In the genomic region with DNA sequence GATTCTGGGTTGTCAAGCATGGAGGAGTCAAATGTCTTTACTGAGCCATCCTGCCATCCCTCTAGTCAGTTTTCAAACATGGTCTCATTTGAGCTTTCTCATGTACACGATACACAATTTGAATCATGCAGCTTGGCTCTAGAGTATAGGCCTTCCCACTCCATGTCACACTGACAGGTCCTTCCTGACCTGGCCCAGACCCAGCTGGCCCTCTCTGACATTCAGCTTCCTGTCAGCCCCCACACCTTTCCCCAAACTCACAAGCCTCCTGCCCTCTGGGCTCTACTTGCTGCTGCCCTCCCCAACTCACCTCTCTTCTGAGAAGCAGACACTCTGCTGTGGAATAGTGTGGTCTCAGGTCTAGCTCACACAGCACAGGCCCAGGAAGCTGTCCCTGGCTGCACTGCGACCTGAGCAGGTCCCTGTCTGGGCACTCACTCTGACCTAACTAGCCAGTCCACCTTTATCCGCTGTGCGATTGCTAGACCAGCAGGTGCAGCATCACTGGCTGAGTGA, we compare ENCODE assay signal across 30 mouse cellular contexts. TPM values are rescaled to one million over a fixed set of nuclear protein-coding genes. Genes with fewer than 3 reads are reported as not detected.
DNase-seq lines count a peak whose midpoint lies in the region; ATAC-seq lines count a peak whose summit lies in the region.
"Had no signal": no experiment of that assay in that cellular context is flagged by ENCODE, and none has a peak within 500 bp of the region (broad histone marks: within the 10 kb centered on the region; RNA-seq: fewer than 3 reads in every experiment).

No protein-coding gene starts in this region.

- no peaks in the 10 kb centered on the region for H3K9me3 ChIP-seq in hindbrain, embryonic 16.5 days (ENCODE audit: control insufficient read depth, low read length)
- H3K9me3 ChIP-seq in hindbrain, embryonic 14.5 days (ENCODE audit: control insufficient read depth, low read length) = no peaks in the 10 kb centered on the region
- no peaks in the 10 kb centered on the region for H3K9me3 ChIP-seq in heart, embryonic 16.5 days (replicated peaks; ENCODE audit: control insufficient read depth, low read length)
- H3K9me3 ChIP-seq in forebrain, embryonic 14.5 days (replicated peaks; ENCODE audit: control insufficient read depth, low read length) = no peaks in the 10 kb centered on the region
- H3K9me3 ChIP-seq: embryonic facial prominence, embryonic 15.5 days; forebrain, embryonic 12.5 days; G1E; hindbrain, embryonic 10.5 days; intestine, embryonic 15.5 days; midbrain, embryonic 13.5 days; neural tube, embryonic 13.5 days had no signal

- intact Hi-C loops in heart, postnatal 36 days (cut with DNase I) = no loop called here

- H3K4me2 ChIP-seq in hindbrain, embryonic 16.5 days (ENCODE audit: low read length) = no peak overlapping the region
- no peak overlapping the region for H3K4me2 ChIP-seq in hindbrain, embryonic 14.5 days (replicated peaks)
- H3K4me2 ChIP-seq in heart, embryonic 16.5 days (ENCODE audit: low read depth, low read length) = peak overlapping the region; percentile 6; the same call in 1 of the 2 replicates
- no peak overlapping the region for H3K4me2 ChIP-seq in forebrain, embryonic 14.5 days (ENCODE audit: low read length)
- H3K4me2 ChIP-seq: embryonic facial prominence, embryonic 15.5 days; forebrain, embryonic 12.5 days; intestine, embryonic 15.5 days; midbrain, embryonic 13.5 days; neural tube, embryonic 13.5 days had no signal

- no peak overlapping the region for H3K9ac ChIP-seq in hindbrain, embryonic 16.5 days (ENCODE audit: low read depth, low read length)
- H3K9ac ChIP-seq in hindbrain, embryonic 14.5 days = no peak overlapping the region
- H3K9ac ChIP-seq in heart, embryonic 16.5 days (ENCODE audit: low read length) = peak overlapping the region; percentile 66
- no peak overlapping the region for H3K9ac ChIP-seq in forebrain, embryonic 14.5 days (ENCODE audit: low read length)
- H3K9ac ChIP-seq: embryonic facial prominence, embryonic 15.5 days; forebrain, embryonic 12.5 days; intestine, embryonic 15.5 days; liver, embryonic 14.5 days; midbrain, embryonic 13.5 days; neural tube, embryonic 13.5 days had no signal

- H3K4me3 ChIP-seq in hindbrain, embryonic 16.5 days (ENCODE audit: low read length) = no peak overlapping the region
- H3K4me3 ChIP-seq in hindbrain, embryonic 14.5 days (replicated peaks; ENCODE audit: low read length) = no peak overlapping the region
- H3K4me3 ChIP-seq in brown adipose tissue, adult 24 weeks (ENCODE audit: insufficient read depth, low read depth, low read length) = no peak overlapping the region
- no peak overlapping the region for H3K4me3 ChIP-seq in heart, embryonic 16.5 days (ENCODE audit: low read length)
- H3K4me3 ChIP-seq in forebrain, embryonic 14.5 days (ENCODE audit: low read depth, low read length) = no peak overlapping the region
- H3K4me3 ChIP-seq: embryonic facial prominence, embryonic 15.5 days; forebrain, embryonic 12.5 days; hindbrain, embryonic 10.5 days; intestine, embryonic 15.5 days; midbrain, embryonic 13.5 days; neural tube, embryonic 13.5 days had no signal

- peaks cover 29% of the 10 kb centered on the region for H3K36me3 ChIP-seq in hindbrain, embryonic 16.5 days (ENCODE audit: control insufficient read depth, insufficient read depth, low read length)
- peaks cover 100% of the 10 kb centered on the region for H3K36me3 ChIP-seq in hindbrain, embryonic 14.5 days (replicated peaks; ENCODE audit: control insufficient read depth, insufficient read depth)
- H3K36me3 ChIP-seq in heart, embryonic 16.5 days (ENCODE audit: control insufficient read depth, insufficient read depth) = peaks cover 69% of the 10 kb centered on the region
- H3K36me3 ChIP-seq in forebrain, embryonic 14.5 days (ENCODE audit: control insufficient read depth, insufficient read depth, low read length) = peaks cover 94% of the 10 kb centered on the region

- H3K4me1 ChIP-seq in hindbrain, embryonic 16.5 days (ENCODE audit: control insufficient read depth, insufficient read depth, low read depth, low read length) = no peaks in the 10 kb centered on the region; the same call in 1 of the 2 replicates
- H3K4me1 ChIP-seq in hindbrain, embryonic 14.5 days (replicated peaks; ENCODE audit: control insufficient read depth, insufficient read depth, low read length) = no peaks in the 10 kb centered on the region
- H3K4me1 ChIP-seq in brown adipose tissue, adult 24 weeks (ENCODE audit: control insufficient read depth, insufficient read depth, insufficient read length, low read length) = peaks cover 9% of the 10 kb centered on the region
- H3K4me1 ChIP-seq in heart, embryonic 16.5 days (ENCODE audit: control insufficient read depth, insufficient read depth, low read length) = peaks cover 47% of the 10 kb centered on the region
- H3K4me1 ChIP-seq in forebrain, embryonic 14.5 days (ENCODE audit: control insufficient read depth, insufficient read depth, low read length) = no peaks in the 10 kb centered on the region
- H3K4me1 ChIP-seq: embryonic facial prominence, embryonic 15.5 days; forebrain, embryonic 12.5 days; hindbrain, embryonic 10.5 days; midbrain, embryonic 13.5 days had no signal

- ATAC-seq in hindbrain, embryonic 16.5 days = 0 out of 2 replicates have a peak, but pooled peaks have one; percentile 32
- no peak for ATAC-seq in hindbrain, embryonic 14.5 days (ENCODE audit: low FRiP score)
- ATAC-seq in heart, embryonic 16.5 days (replicated peaks; ENCODE audit: extremely low read depth, insufficient read depth, low FRiP score) = 0 out of 2 replicates have a peak, but pooled peaks have one; percentile 2
- ATAC-seq in forebrain, embryonic 14.5 days = no peak
- ATAC-seq: hindbrain, postnatal 0 days; intestine, embryonic 15.5 days; midbrain, embryonic 13.5 days had no signal

- no peak overlapping the region for H3K27ac ChIP-seq in hindbrain, embryonic 16.5 days (ENCODE audit: low read depth, low read length)
- H3K27ac ChIP-seq in hindbrain, embryonic 14.5 days = no peak overlapping the region
- peak overlapping the region; percentile 19 for H3K27ac ChIP-seq in brown adipose tissue, adult 24 weeks (replicated peaks; ENCODE audit: low read depth, low read length)
- H3K27ac ChIP-seq in heart, embryonic 16.5 days (ENCODE audit: low read length) = peak overlapping the region; percentile 98
- H3K27ac ChIP-seq in forebrain, embryonic 14.5 days (ENCODE audit: low read depth, low read length) = no peak overlapping the region
- H3K27ac ChIP-seq: embryonic facial prominence, embryonic 15.5 days; forebrain, embryonic 12.5 days; hindbrain, embryonic 10.5 days; hindbrain, postnatal 0 days; intestine, embryonic 15.5 days; kidney, postnatal 0 days; liver, embryonic 14.5 days; midbrain, embryonic 13.5 days; neural tube, embryonic 13.5 days; stomach, postnatal 0 days had no signal

- no peaks in the 10 kb centered on the region for H3K27me3 ChIP-seq in hindbrain, embryonic 16.5 days (replicated peaks; ENCODE audit: control insufficient read depth, insufficient read depth, low read length)
- H3K27me3 ChIP-seq in hindbrain, embryonic 14.5 days (ENCODE audit: control insufficient read depth, insufficient read depth, low read length) = no peaks in the 10 kb centered on the region
- H3K27me3 ChIP-seq in heart, embryonic 16.5 days (ENCODE audit: control insufficient read depth, insufficient read depth, low read length) = no peaks in the 10 kb centered on the region
- no peaks in the 10 kb centered on the region for H3K27me3 ChIP-seq in forebrain, embryonic 14.5 days (replicated peaks; ENCODE audit: control insufficient read depth, insufficient read depth, low read length)
- H3K27me3 ChIP-seq: embryonic facial prominence, embryonic 15.5 days; forebrain, embryonic 12.5 days; intestine, embryonic 15.5 days; midbrain, embryonic 13.5 days; neural tube, embryonic 13.5 days had no signal

- DNase-seq in heart, adult 11 months = peak; percentile 91
- no peak for DNase-seq in heart, postnatal 36 days
- no peak for DNase-seq in hindbrain, embryonic 14.5 days (ENCODE audit: low spot score)
- no peak for DNase-seq in forebrain, embryonic 14.5 days (ENCODE audit: low spot score)
- DNase-seq in adrenal gland, adult 8-10 months = no peak
- DNase-seq: adrenal gland, postnatal 14 days; cerebellum, adult 18-20 months; cerebellum, postnatal 14 days; gastrocnemius, postnatal 36 days; kidney, adult 2 months; layer of hippocampus, postnatal 36 days; left cerebral cortex, postnatal 4 days; lung, adult 2 months; right cerebral cortex, postnatal 4 days; thymus, adult 18-20 months; thymus, postnatal 25 days had no signal

- 88% methylated on average over 4 of the region's 4 CpGs for WGBS in hindbrain, embryonic 16.5 days
- 94% methylated on average over 4 of the region's 4 CpGs for WGBS in hindbrain, embryonic 14.5 days
- WGBS in heart, embryonic 16.5 days = 57% methylated on average over 4 of the region's 4 CpGs
- 93% methylated on average over 4 of the region's 4 CpGs for WGBS in forebrain, embryonic 14.5 days

RNA-seq across cellular contexts. Expression of a gene that starts 8.6 kb away (rescaled TPM):
- 100 to 1,000 TPM; 670 to 699 TPM for total RNA-seq in heart, postnatal 36 days (2021)
- polyA plus RNA-seq in hindbrain, embryonic 16.5 days (2015; fragmentation: Nextera tagmentation; extraction: Ambion mirVana) = 107 and 115 TPM in 2 replicates
- 83.4 and 91.6 TPM in 2 replicates for polyA plus RNA-seq in hindbrain, embryonic 14.5 days (2014; fragmentation: Nextera tagmentation; extraction: Ambion mirVana)
- polyA plus RNA-seq in brown adipose tissue, adult 24 weeks (2012; ENCODE audit: insufficient read depth, insufficient read length, missing spikeins) = 156 and 170 TPM in 2 replicates
- 164 and 184 TPM in 2 replicates for polyA plus RNA-seq in heart, embryonic 16.5 days (2015; fragmentation: Nextera tagmentation; extraction: Ambion mirVana)
- 33.8 and 50.1 TPM in 2 replicates for polyA plus RNA-seq in forebrain, embryonic 14.5 days (2014; fragmentation: Nextera tagmentation; extraction: Ambion mirVana)
- 100 to 1,000 TPM; 119 to 236 (median 168) TPM for total RNA-seq in adrenal gland, adult 8-10 months (2022)

RNA-seq across cellular contexts. Expression of a gene that starts 27.1 kb away (rescaled TPM):
- total RNA-seq in heart, postnatal 36 days (2021) = 10 to 100 TPM; 16.1 to 18.3 TPM
- 8.4 and 11.5 TPM in 2 replicates for polyA plus RNA-seq in hindbrain, embryonic 16.5 days (2015; fragmentation: Nextera tagmentation; extraction: Ambion mirVana)
- polyA plus RNA-seq in hindbrain, embryonic 14.5 days (2014; fragmentation: Nextera tagmentation; extraction: Ambion mirVana) = 7.2 and 11.3 TPM in 2 replicates
- 3.3 and 5.8 TPM in 2 replicates for polyA plus RNA-seq in brown adipose tissue, adult 24 weeks (2012; ENCODE audit: insufficient read depth, insufficient read length, missing spikeins)
- polyA plus RNA-seq in heart, embryonic 16.5 days (2015; fragmentation: Nextera tagmentation; extraction: Ambion mirVana) = 10.4 and 12.4 TPM in 2 replicates
- 9.5 and 10.2 TPM in 2 replicates for polyA plus RNA-seq in forebrain, embryonic 14.5 days (2014; fragmentation: Nextera tagmentation; extraction: Ambion mirVana)
- 10 to 100 TPM; 10.8 to 16.2 (median 13.3) TPM for total RNA-seq in adrenal gland, adult 8-10 months (2022)
- total RNA-seq: G1E had no signal
- polyA plus RNA-seq: G1E had no signal

RNA-seq across cellular contexts. Expression of a gene that starts 27.3 kb away (rescaled TPM):
- total RNA-seq in heart, postnatal 36 days (2021) = 1 to 10 TPM; 7.6 to 8.6 TPM
- polyA plus RNA-seq in hindbrain, embryonic 16.5 days (2015; fragmentation: Nextera tagmentation; extraction: Ambion mirVana) = 37.6 and 38.7 TPM in 2 replicates
- 20.8 and 25.5 TPM in 2 replicates for polyA plus RNA-seq in hindbrain, embryonic 14.5 days (2014; fragmentation: Nextera tagmentation; extraction: Ambion mirVana)
- 4.0 and 10.3 TPM in 2 replicates for polyA plus RNA-seq in brown adipose tissue, adult 24 weeks (2012; ENCODE audit: insufficient read depth, insufficient read length, missing spikeins)
- 33.9 and 36.8 TPM in 2 replicates for polyA plus RNA-seq in heart, embryonic 16.5 days (2015; fragmentation: Nextera tagmentation; extraction: Ambion mirVana)
- polyA plus RNA-seq in forebrain, embryonic 14.5 days (2014; fragmentation: Nextera tagmentation; extraction: Ambion mirVana) = 36.6 and 37.1 TPM in 2 replicates
- total RNA-seq in adrenal gland, adult 8-10 months (2022) = 10 to 100 TPM; 18.4 to 33.8 (median 29.1) TPM
- polyA plus RNA-seq: G1E had no signal

RNA-seq across cellular contexts. Expression of a gene that starts 40.7 kb away (rescaled TPM):
- 10 to 100 TPM; 71.3 to 89.9 TPM for total RNA-seq in heart, postnatal 36 days (2021)
- 28.4 and 34.8 TPM in 2 replicates for polyA plus RNA-seq in hindbrain, embryonic 16.5 days (2015; fragmentation: Nextera tagmentation; extraction: Ambion mirVana)
- 25.3 and 28.1 TPM in 2 replicates for polyA plus RNA-seq in hindbrain, embryonic 14.5 days (2014; fragmentation: Nextera tagmentation; extraction: Ambion mirVana)
- polyA plus RNA-seq in brown adipose tissue, adult 24 weeks (2012; ENCODE audit: insufficient read depth, insufficient read length, missing spikeins) = 24.8 and 28.6 TPM in 2 replicates
- polyA plus RNA-seq in heart, embryonic 16.5 days (2015; fragmentation: Nextera tagmentation; extraction: Ambion mirVana) = 58.5 and 62.7 TPM in 2 replicates
- 15.0 and 18.8 TPM in 2 replicates for polyA plus RNA-seq in forebrain, embryonic 14.5 days (2014; fragmentation: Nextera tagmentation; extraction: Ambion mirVana)
- 10 to 100 TPM; 31.2 to 44.5 (median 39.4) TPM for total RNA-seq in adrenal gland, adult 8-10 months (2022)

RNA-seq across cellular contexts. Expression of a gene that starts 44.8 kb away (rescaled TPM):
- total RNA-seq in heart, postnatal 36 days (2021) = 10 to 100 TPM; 37.2 to 41.2 TPM
- 8.0 and 10.6 TPM in 2 replicates for polyA plus RNA-seq in hindbrain, embryonic 16.5 days (2015; fragmentation: Nextera tagmentation; extraction: Ambion mirVana)
- 15.8 and 19.4 TPM in 2 replicates for polyA plus RNA-seq in hindbrain, embryonic 14.5 days (2014; fragmentation: Nextera tagmentation; extraction: Ambion mirVana)
- polyA plus RNA-seq in brown adipose tissue, adult 24 weeks (2012; ENCODE audit: insufficient read depth, insufficient read length, missing spikeins) = 18.7 and 19.7 TPM in 2 replicates
- 12.1 and 14.2 TPM in 2 replicates for polyA plus RNA-seq in heart, embryonic 16.5 days (2015; fragmentation: Nextera tagmentation; extraction: Ambion mirVana)
- 12.5 TPM in 2 replicates for polyA plus RNA-seq in forebrain, embryonic 14.5 days (2014; fragmentation: Nextera tagmentation; extraction: Ambion mirVana)
- total RNA-seq in adrenal gland, adult 8-10 months (2022) = 10 to 100 TPM; 45.5 to 52.4 (median 47.4) TPM

Comparison
In these comparisons a context has a peak if more than half of its experiments do, and no peak if none do; other contexts are left out.
1. ATAC-seq: peak in hindbrain, embryonic 16.5 days (single experiment) and heart, embryonic 16.5 days (single experiment); none in hindbrain, embryonic 14.5 days (single experiment) and forebrain, embryonic 14.5 days (single experiment).
2. H3K27ac ChIP-seq: peak in brown adipose tissue, adult 24 weeks (single experiment) and heart, embryonic 16.5 days (single experiment); none in hindbrain, embryonic 16.5 days (single experiment), hindbrain, embryonic 14.5 days (single experiment) and forebrain, embryonic 14.5 days (single experiment).